Mouse (Mus musculus): ENCODE measurements at regions not wholly inside any gene's neighbourhood (a gene's known extent, or its start where the extent isn't known, plus 50 kb on each side); places are given as distances from the start of the nearest gene placed in this dataset.

- peaks cover 11% of the 10 kb centered on the region for H3K4me1 ChIP-seq (ENCODE audit: insufficient read depth)
- ATAC-seq, result no peak
- 0 out of 2 replicates have a peak overlapping the region, but pooled peaks have one; percentile 7 for H3K27ac ChIP-seq (ENCODE audit: low read depth)
These were observed 79.6 kb downstream of the Cd24a start for GRCm38 (mm10) chr10:43657501-43658225.

GRCm38 (mm10) chr10:43658226-43658593, 80.1 kb downstream of the Cd24a start:
- no peak overlapping the region for H3K4me2 ChIP-seq (ENCODE audit: low read depth, low read length)
- H3K27ac ChIP-seq (ENCODE audit: low read depth), result no peak overlapping the region
- H3K27me3 ChIP-seq (ENCODE audit: insufficient read depth, low read length), result no peaks in the 10 kb centered on the region
- no peaks in the 10 kb centered on the region for H3K9me3 ChIP-seq (ENCODE audit: low read length)
- H3K36me3 ChIP-seq (replicated peaks; ENCODE audit: insufficient read depth, low read length), result no peaks in the 10 kb centered on the region
- no peak for DNase-seq
- no peak overlapping the region for H3K9ac ChIP-seq (replicated peaks)
- peak; percentile 48; the same call in 1 of the 2 replicates for TF ChIP-seq EP300 (IDR thresholded peaks at IDR 0.05; ENCODE audit: low read depth)
- no peak for TF ChIP-seq CTCF (IDR thresholded peaks at IDR 0.05; ENCODE audit: low read depth)
- WGBS (ENCODE audit: insufficient replicate concordance), result 46% methylated on average over 1 of the region's 1 CpGs
- no peak overlapping the region for H3K4me3 ChIP-seq (ENCODE audit: low read depth, low read length)
- peaks cover 11% of the 10 kb centered on the region for H3K4me1 ChIP-seq (ENCODE audit: insufficient read depth)
- no peak for ATAC-seq

More at GRCm38 (mm10) chr10:43657501-43658225, 79.6 kb downstream of the Cd24a start:
- DNase-seq, result no peak
- Histone ChIP-seq H3K36me3 (replicated peaks; ENCODE audit: insufficient read depth, low read length) (no peaks in the 10 kb centered on the region), H3K4me2 (ENCODE audit: low read depth, low read length) (no peak overlapping the region), H3K9ac (replicated peaks) (no peak overlapping the region), H3K27me3 (ENCODE audit: insufficient read depth, low read length) (no peaks in the 10 kb centered on the region), H3K9me3 (ENCODE audit: low read length) (no peaks in the 10 kb centered on the region), H3K4me3 (ENCODE audit: low read depth, low read length) (no peak overlapping the region)
- 54% methylated on average over 8 of the region's 8 CpGs for WGBS (ENCODE audit: insufficient replicate concordance)
- TF ChIP-seq EP300 (IDR thresholded peaks at IDR 0.05; ENCODE audit: low read depth), result no peak
- TF ChIP-seq CTCF (IDR thresholded peaks at IDR 0.05; ENCODE audit: low read depth), result no peak

- ATAC-seq (no peak), DNase-seq (no peak)
- Histone ChIP-seq H3K9me3 (ENCODE audit: low read length) (no peaks in the 10 kb centered on the region), H3K27me3 (ENCODE audit: insufficient read depth, low read length) (no peaks in the 10 kb centered on the region), H3K9ac (replicated peaks) (no peak overlapping the region), H3K4me3 (ENCODE audit: low read depth, low read length) (no peak overlapping the region), H3K4me1 (ENCODE audit: insufficient read depth) (peaks cover 44% of the 10 kb centered on the region), H3K27ac (ENCODE audit: low read depth) (no peak overlapping the region), H3K36me3 (replicated peaks; ENCODE audit: insufficient read depth, low read length) (no peaks in the 10 kb centered on the region), H3K4me2 (ENCODE audit: low read depth, low read length) (no peak overlapping the region)
- TF ChIP-seq EP300 (IDR thresholded peaks at IDR 0.05; ENCODE audit: low read depth) (no peak), CTCF (IDR thresholded peaks at IDR 0.05; ENCODE audit: low read depth) (no peak)
- WGBS (ENCODE audit: insufficient replicate concordance), result 33% methylated on average over 4 of the region's 4 CpGs
These were observed 86.8 kb downstream of the Cd24a start for GRCm38 (mm10) chr10:43664844-43665243.

- Histone ChIP-seq H3K4me1 (ENCODE audit: insufficient read depth) (peaks cover 58% of the 10 kb centered on the region), H3K27me3 (ENCODE audit: insufficient read depth, low read length) (no peaks in the 10 kb centered on the region), H3K4me3 (ENCODE audit: low read depth, low read length) (peak overlapping the region; percentile 34), H3K9me3 (ENCODE audit: low read length) (no peaks in the 10 kb centered on the region), H3K27ac (ENCODE audit: low read depth) (peak overlapping the region; percentile 77), H3K4me2 (ENCODE audit: low read depth, low read length) (peak overlapping the region; percentile 76), H3K9ac (replicated peaks) (no peak overlapping the region; the same call in 1 of the 2 replicates), H3K36me3 (replicated peaks; ENCODE audit: insufficient read depth, low read length) (no peaks in the 10 kb centered on the region)
- peak; percentile 76 for ATAC-seq
- WGBS (ENCODE audit: insufficient replicate concordance), result 54% methylated on average over 9 of the region's 9 CpGs
- TF ChIP-seq CTCF (IDR thresholded peaks at IDR 0.05; ENCODE audit: low read depth) (peak; percentile 14; the same call in 1 of the 2 replicates), EP300 (IDR thresholded peaks at IDR 0.05; ENCODE audit: low read depth) (no peak)
- DNase-seq, result peak; percentile 76
These were observed 88.4 kb downstream of the Cd24a start for GRCm38 (mm10) chr10:43666262-43667085.

- Histone ChIP-seq H3K27me3 (ENCODE audit: insufficient read depth, low read length) (no peaks in the 10 kb centered on the region), H3K4me3 (ENCODE audit: low read depth, low read length) (peak overlapping the region; percentile 34), H3K27ac (ENCODE audit: low read depth) (peak overlapping the region; percentile 77), H3K9ac (replicated peaks) (peak overlapping the region; percentile 52), H3K36me3 (replicated peaks; ENCODE audit: insufficient read depth, low read length) (no peaks in the 10 kb centered on the region), H3K4me2 (ENCODE audit: low read depth, low read length) (peak overlapping the region; percentile 76), H3K9me3 (ENCODE audit: low read length) (no peaks in the 10 kb centered on the region), H3K4me1 (ENCODE audit: insufficient read depth) (peaks cover 63% of the 10 kb centered on the region)
- ATAC-seq, result peak; percentile 48
- no peak for DNase-seq
- 59% methylated on average over 25 of the region's 25 CpGs for WGBS (ENCODE audit: insufficient replicate concordance)
- no peak for TF ChIP-seq EP300 (IDR thresholded peaks at IDR 0.05; ENCODE audit: low read depth)
These were observed 89.1 kb downstream of the Cd24a start for GRCm38 (mm10) chr10:43667086-43667690.

GRCm38 (mm10) chr10:43667732-43668247, 89.7 kb downstream of the Cd24a start:
- Histone ChIP-seq H3K4me3 (ENCODE audit: low read depth, low read length) (peak overlapping the region; percentile 34), H3K27ac (ENCODE audit: low read depth) (peak overlapping the region; percentile 77), H3K36me3 (replicated peaks; ENCODE audit: insufficient read depth, low read length) (no peaks in the 10 kb centered on the region), H3K9ac (replicated peaks) (peak overlapping the region; percentile 52; the same call in 1 of the 2 replicates), H3K4me2 (ENCODE audit: low read depth, low read length) (peak overlapping the region; percentile 76), H3K27me3 (ENCODE audit: insufficient read depth, low read length) (no peaks in the 10 kb centered on the region), H3K9me3 (ENCODE audit: low read length) (no peaks in the 10 kb centered on the region), H3K4me1 (ENCODE audit: insufficient read depth) (peaks cover 69% of the 10 kb centered on the region)
- 19% methylated on average over 11 of the region's 11 CpGs for WGBS (ENCODE audit: insufficient replicate concordance)
- DNase-seq (peak; percentile 43), ATAC-seq (peak; percentile 79)
- no peak for TF ChIP-seq CTCF (IDR thresholded peaks at IDR 0.05; ENCODE audit: low read depth)
- peak; percentile 25; the same call in 1 of the 2 replicates for TF ChIP-seq EP300 (IDR thresholded peaks at IDR 0.05; ENCODE audit: low read depth)
